Mouse (Mus musculus): ENCODE measurements at regions not wholly inside any gene's neighbourhood (a gene's known extent, or its start where the extent isn't known, plus 50 kb on each side); places are given as distances from the start of the nearest gene placed in this dataset.
"Not testable (repeated sequence)": the region's sequence is repeated elsewhere in the genome, so short reads cannot be mapped to it uniquely, and the experiment has no call there.

GRCm38 (mm10) chr3:21739720-21740119 is 336.7 kb upstream of the Tbl1xr1 start:
- ATAC-seq: no peak

- ATAC-seq: no peak
Observed at GRCm38 (mm10) chr3:21744107-21744506, 332.3 kb upstream of the Tbl1xr1 start.

GRCm38 (mm10) chr3:21760516-21761218 is 315.8 kb upstream of the Tbl1xr1 start:
- no peak for ATAC-seq

- ATAC-seq: no peak
Observed at GRCm38 (mm10) chr3:21761219-21761600, 315.2 kb upstream of the Tbl1xr1 start.

- ATAC-seq: no peak
Observed at GRCm38 (mm10) chr3:21761909-21762308, 314.5 kb upstream of the Tbl1xr1 start.

- ATAC-seq: no peak
Observed at GRCm38 (mm10) chr3:21768081-21768480, 308.4 kb upstream of the Tbl1xr1 start.

- ATAC-seq: no peak
Observed at GRCm38 (mm10) chr3:21769920-21770547, 306.4 kb upstream of the Tbl1xr1 start.

- no peak for ATAC-seq
Observed at GRCm38 (mm10) chr3:21771752-21772298, 304.6 kb upstream of the Tbl1xr1 start.

- no peak for ATAC-seq
Observed at GRCm38 (mm10) chr3:21774172-21774842, 302.1 kb upstream of the Tbl1xr1 start.

GRCm38 (mm10) chr3:21778789-21779188 is 297.7 kb upstream of the Tbl1xr1 start:
- no peak for ATAC-seq

GRCm38 (mm10) chr3:21791983-21792631 is 284.3 kb upstream of the Tbl1xr1 start:
- ATAC-seq: no peak

- no peak for ATAC-seq
Observed at GRCm38 (mm10) chr3:21798139-21798538, 278.3 kb upstream of the Tbl1xr1 start.

- not testable (repeated sequence) for ATAC-seq
Observed at GRCm38 (mm10) chr3:21803886-21804285, 272.6 kb upstream of the Tbl1xr1 start.

GRCm38 (mm10) chr3:21806494-21807157 is 269.8 kb upstream of the Tbl1xr1 start:
- no peak for ATAC-seq

- no peak for ATAC-seq
Observed at GRCm38 (mm10) chr3:21808539-21808938, 267.9 kb upstream of the Tbl1xr1 start.

GRCm38 (mm10) chr3:21809769-21810470 is 266.5 kb upstream of the Tbl1xr1 start:
- ATAC-seq: no peak

- no peak for ATAC-seq
Observed at GRCm38 (mm10) chr3:21813401-21813800, 263.1 kb upstream of the Tbl1xr1 start.

- ATAC-seq: no peak
Observed at GRCm38 (mm10) chr3:21816968-21817858, 259.2 kb upstream of the Tbl1xr1 start.

- ATAC-seq: no peak
Observed at GRCm38 (mm10) chr3:21819030-21819429, 257.4 kb upstream of the Tbl1xr1 start.

- ATAC-seq: no peak
Observed at GRCm38 (mm10) chr3:21820051-21820598, 256.3 kb upstream of the Tbl1xr1 start.
